Comparison of ENCODE assay signal across 22 mouse cellular contexts in genomic region chr3:115649338-115650117, GRCm38 (mm10).
A peak's percentile ranks its signal among the peaks of the same experiment; 100 is the strongest.
DNase-seq lines count a peak whose midpoint lies in the region; ATAC-seq and TF ChIP-seq lines count a peak whose summit lies in the region.
"Had no signal": no experiment of that assay in that cellular context is flagged by ENCODE, and none has a peak within 500 bp of the region (broad histone marks: within the 10 kb centered on the region; RNA-seq: fewer than 3 reads in every experiment).

No protein-coding gene starts in this region.

- H3K4me1 ChIP-seq in lung, embryonic 14.5 days (ENCODE audit: insufficient read depth) = no peaks in the 10 kb centered on the region
- H3K4me1 ChIP-seq in lung, adult 2 months (ENCODE audit: control insufficient read depth, insufficient read depth, low read length) = no peaks in the 10 kb centered on the region; the same call in 1 of the 2 replicates
- H3K4me1 ChIP-seq: heart, embryonic 10.5 days; intestine, embryonic 15.5 days; midbrain, embryonic 13.5 days had no signal

- TF ChIP-seq POLR2A in lung, adult 2 months (IDR thresholded peaks at IDR 0.05; ENCODE audit: borderline replicate concordance, extremely low read depth, low read depth, low read length) = no peak

- WGBS in lung, embryonic 14.5 days = 28% methylated on average over 3 of the region's 3 CpGs
- 27% methylated on average over 3 of the region's 3 CpGs for WGBS in lung, adult 2 months

- no peak for TF ChIP-seq CTCF in lung, embryonic 14.5 days (IDR thresholded peaks at IDR 0.05; ENCODE audit: low read depth)
- TF ChIP-seq CTCF in lung, adult 2 months (IDR thresholded peaks at IDR 0.05; ENCODE audit: insufficient read depth, low read length) = no peak

- no peaks in the 10 kb centered on the region for H3K36me3 ChIP-seq in lung, embryonic 14.5 days (ENCODE audit: insufficient read depth)
- H3K36me3 ChIP-seq: heart, embryonic 10.5 days; intestine, embryonic 15.5 days; liver, embryonic 13.5 days; midbrain, embryonic 13.5 days had no signal

- no peak overlapping the region for H3K4me2 ChIP-seq in lung, embryonic 14.5 days
- H3K4me2 ChIP-seq: hindbrain, embryonic 14.5 days; intestine, embryonic 15.5 days; liver, embryonic 13.5 days; midbrain, embryonic 13.5 days had no signal

- H3K27me3 ChIP-seq in lung, embryonic 14.5 days (ENCODE audit: insufficient read depth, low read length) = no peaks in the 10 kb centered on the region
- H3K27me3 ChIP-seq: intestine, embryonic 15.5 days; liver, embryonic 13.5 days; midbrain, embryonic 13.5 days had no signal

- no peaks in the 10 kb centered on the region for H3K9me3 ChIP-seq in lung, embryonic 14.5 days (ENCODE audit: low read depth, low read length)
- H3K9me3 ChIP-seq: heart, embryonic 10.5 days; intestine, embryonic 15.5 days; liver, embryonic 13.5 days; midbrain, embryonic 13.5 days had no signal

- ATAC-seq in lung, embryonic 14.5 days (ENCODE audit: insufficient read depth) = peak; percentile 58; the same call in 1 of the 2 replicates
- 0 out of 2 replicates have a peak, but pooled peaks have one; percentile 44 for ATAC-seq in granulocyte monocyte progenitor cell, adult 5-6 weeks (replicated peaks; ENCODE audit: poor library complexity, severe bottlenecking)
- peak; percentile 40; the same call in 1 of the 2 replicates for ATAC-seq in megakaryocyte progenitor cell, adult 5-6 weeks (replicated peaks; ENCODE audit: poor library complexity)
- ATAC-seq: CD4-positive, CD25-positive, alpha-beta regulatory T cell, adult 4 months; forebrain, embryonic 16.5 days; intestine, embryonic 15.5 days; midbrain, embryonic 13.5 days had no signal

- peak; percentile 20 for DNase-seq in lung, embryonic 14.5 days
- DNase-seq in lung, adult 2 months = no peak
- peak; percentile 69 for DNase-seq in NIH3T3 (ENCODE audit: low read depth)
- DNase-seq in adrenal gland, adult 8-10 months = no peak
- no peak for DNase-seq in ovary, postnatal 36 days (ENCODE audit: low spot score)
- DNase-seq: adrenal gland, postnatal 36 days; cerebellum, adult 18-20 months; cerebellum, postnatal 36 days; gastrocnemius, postnatal 25 days; heart, postnatal 14 days; kidney, adult 9 months; layer of hippocampus, postnatal 36 days; liver, embryonic 13.5 days; thymus, postnatal 14 days had no signal

- no peak overlapping the region for H3K4me3 ChIP-seq in lung, embryonic 14.5 days (ENCODE audit: low read depth, low read length)
- H3K4me3 ChIP-seq in lung, adult 2 months (replicated peaks; ENCODE audit: extremely low read depth, low read depth, low read length) = no peak overlapping the region
- H3K4me3 ChIP-seq: heart, embryonic 10.5 days; intestine, embryonic 15.5 days; liver, embryonic 13.5 days; midbrain, embryonic 13.5 days had no signal

- H3K27ac ChIP-seq in lung, embryonic 14.5 days (ENCODE audit: low read depth) = no peak overlapping the region
- H3K27ac ChIP-seq: heart, embryonic 10.5 days; hindbrain, embryonic 14.5 days; intestine, embryonic 15.5 days; liver, embryonic 13.5 days; midbrain, embryonic 13.5 days had no signal

- no peak overlapping the region for H3K9ac ChIP-seq in lung, embryonic 14.5 days
- H3K9ac ChIP-seq: hindbrain, embryonic 14.5 days; intestine, embryonic 15.5 days; liver, embryonic 13.5 days; midbrain, embryonic 13.5 days had no signal

Comparison
In these comparisons a context has a peak if more than half of its experiments do, and no peak if none do; other contexts are left out.
1. DNase-seq: peak in lung, embryonic 14.5 days (single experiment) and NIH3T3 (single experiment); none in lung, adult 2 months (single experiment), adrenal gland, adult 8-10 months (single experiment) and ovary, postnatal 36 days (single experiment).
2. Peak in every context shown above with its lines, with median percentiles within 50 percentile points of each other: ATAC-seq.